10 mouse cellular contexts compared by ENCODE assay signal in genomic region chr14:25496989-25497388, GRCm38 (mm10). TPM values are rescaled to one million over a fixed set of nuclear protein-coding genes. Genes with fewer than 3 reads are reported as not detected.
A peak's percentile ranks its signal among the peaks of the same experiment; 100 is the strongest.
DNase-seq lines count a peak whose midpoint lies in the region; ATAC-seq and TF ChIP-seq lines count a peak whose summit lies in the region.
"Had no signal": no experiment of that assay in that cellular context is flagged by ENCODE, and none has a peak within 500 bp of the region (broad histone marks: within the 10 kb centered on the region; RNA-seq: fewer than 3 reads in every experiment).

No protein-coding gene starts in this region.

- H3K36me3 ChIP-seq in heart, adult 2 months (ENCODE audit: control insufficient read depth, insufficient read depth, low read length) = 0 out of 2 replicates have a peak, but pooled peaks cover 2% of the 10 kb centered on the region
- H3K36me3 ChIP-seq in liver, adult 2 months (ENCODE audit: control insufficient read depth, insufficient read depth, low read length) = no peaks in the 10 kb centered on the region
- H3K36me3 ChIP-seq in hindbrain, embryonic 12.5 days = no peaks in the 10 kb centered on the region
- H3K36me3 ChIP-seq in neural tube, embryonic 13.5 days = no peaks in the 10 kb centered on the region
- H3K36me3 ChIP-seq: embryonic facial prominence, embryonic 12.5 days had no signal

- H3K4me3 ChIP-seq in heart, adult 2 months = no peak overlapping the region
- H3K4me3 ChIP-seq in liver, adult 2 months (ENCODE audit: insufficient read depth, low read depth, low read length) = no peak overlapping the region
- no peak overlapping the region for H3K4me3 ChIP-seq in hindbrain, embryonic 12.5 days
- H3K4me3 ChIP-seq in neural tube, embryonic 13.5 days = no peak overlapping the region
- H3K4me3 ChIP-seq: embryonic facial prominence, embryonic 12.5 days had no signal

- no peaks in the 10 kb centered on the region for H3K9me3 ChIP-seq in hindbrain, embryonic 12.5 days (replicated peaks)
- H3K9me3 ChIP-seq in neural tube, embryonic 13.5 days = no peaks in the 10 kb centered on the region
- H3K9me3 ChIP-seq: embryonic facial prominence, embryonic 12.5 days had no signal

- peak overlapping the region; percentile 64 for H3K27ac ChIP-seq in heart, adult 2 months
- peak overlapping the region; percentile 53 for H3K27ac ChIP-seq in liver, adult 2 months (replicated peaks; ENCODE audit: insufficient read depth, low read depth, low read length)
- peak overlapping the region; percentile 74; the same call in 1 of the 2 replicates for H3K27ac ChIP-seq in hindbrain, embryonic 12.5 days
- H3K27ac ChIP-seq in neural tube, embryonic 13.5 days (replicated peaks) = peak overlapping the region; percentile 89

- DNase-seq in heart, adult 2 months = no peak
- DNase-seq in heart, postnatal 14 days = no peak
- peak; percentile 79 for DNase-seq in liver, adult 2 months (ENCODE audit: extremely low read depth, low read depth, low spot score)
- DNase-seq in liver = no peak
- no peak for DNase-seq in spleen, adult 12 weeks (ENCODE audit: low spot score)
- DNase-seq in thymus, postnatal 0 days (ENCODE audit: low spot score) = no peak
- DNase-seq: lung, postnatal 14 days had no signal

- H3K4me1 ChIP-seq in heart, adult 2 months (ENCODE audit: control insufficient read depth, insufficient read depth, low read length) = peaks cover 68% of the 10 kb centered on the region
- H3K4me1 ChIP-seq in liver, adult 2 months (ENCODE audit: control insufficient read depth, insufficient read depth, low read length) = peaks cover 71% of the 10 kb centered on the region
- peaks cover 98% of the 10 kb centered on the region for H3K4me1 ChIP-seq in hindbrain, embryonic 12.5 days
- peaks cover 100% of the 10 kb centered on the region for H3K4me1 ChIP-seq in neural tube, embryonic 13.5 days (replicated peaks)

- no peaks in the 10 kb centered on the region for H3K27me3 ChIP-seq in heart, adult 2 months (ENCODE audit: control insufficient read depth, insufficient read depth, low read length)
- H3K27me3 ChIP-seq in liver, adult 2 months (ENCODE audit: control insufficient read depth, insufficient read depth, low read length) = no peaks in the 10 kb centered on the region
- no peaks in the 10 kb centered on the region for H3K27me3 ChIP-seq in hindbrain, embryonic 12.5 days
- no peaks in the 10 kb centered on the region for H3K27me3 ChIP-seq in neural tube, embryonic 13.5 days
- H3K27me3 ChIP-seq: embryonic facial prominence, embryonic 12.5 days had no signal

- H3K4me2 ChIP-seq in hindbrain, embryonic 12.5 days (replicated peaks) = no peak overlapping the region
- H3K4me2 ChIP-seq in neural tube, embryonic 13.5 days = no peak overlapping the region; the same call in 1 of the 2 replicates
- H3K4me2 ChIP-seq: embryonic facial prominence, embryonic 12.5 days had no signal

- no peak for ATAC-seq in hindbrain, embryonic 12.5 days (ENCODE audit: low FRiP score)
- no peak for ATAC-seq in neural tube, embryonic 13.5 days (ENCODE audit: low read depth)

- intact Hi-C loops in heart, adult 2 months (cut with DNase I) = no loop called here
- intact Hi-C loops in heart, postnatal 14 days (cut with DNase I) = no loop called here

- H3K9ac ChIP-seq in heart, adult 2 months (ENCODE audit: low read depth, low read length) = no peak overlapping the region
- H3K9ac ChIP-seq in liver, adult 2 months (ENCODE audit: low read depth, low read length) = no peak overlapping the region
- H3K9ac ChIP-seq in hindbrain, embryonic 12.5 days = peak overlapping the region; percentile 27; the same call in 1 of the 2 replicates
- peak overlapping the region; percentile 59; the same call in 1 of the 2 replicates for H3K9ac ChIP-seq in neural tube, embryonic 13.5 days
- H3K9ac ChIP-seq: embryonic facial prominence, embryonic 12.5 days had no signal

- WGBS in heart, adult 2 months = 35% methylated on average over 3 of the region's 3 CpGs
- WGBS in liver, adult 2 months = 14% methylated on average over 3 of the region's 3 CpGs
- 68% methylated on average over 3 of the region's 3 CpGs for WGBS in hindbrain, embryonic 12.5 days
- 66% methylated on average over 3 of the region's 3 CpGs for WGBS in neural tube, embryonic 13.5 days

- no peak for TF ChIP-seq POLR2A in heart, adult 2 months (IDR thresholded peaks at IDR 0.05; ENCODE audit: insufficient read depth, low read depth, low read length)
- TF ChIP-seq POLR2A in liver, adult 2 months (IDR thresholded peaks at IDR 0.05; ENCODE audit: extremely low read depth, insufficient read depth, low read length) = no peak

- peaks cover 20% of the 10 kb centered on the region for H3K79me2 ChIP-seq in heart, adult 2 months (replicated peaks; ENCODE audit: control insufficient read depth, insufficient read depth, low read length)
- peaks cover 70% of the 10 kb centered on the region for H3K79me2 ChIP-seq in liver, adult 2 months (ENCODE audit: control insufficient read depth, insufficient read depth, low read length)

- TF ChIP-seq CTCF in heart, adult 2 months (IDR thresholded peaks at IDR 0.05) = no peak
- TF ChIP-seq CTCF in liver, adult 2 months (IDR thresholded peaks at IDR 0.05; ENCODE audit: low read depth, low read length) = no peak

- TF ChIP-seq EP300 in heart, adult 2 months (IDR thresholded peaks at IDR 0.05; ENCODE audit: insufficient read depth, low read depth, low read length) = no peak

RNA-seq across cellular contexts. Expression of gene Zmiz1, which starts 38.0 kb away (rescaled TPM):
- 10 to 100 TPM; 40.7 to 42.0 TPM for total RNA-seq in heart, adult 2 months (2021)
- 21.8 and 27.1 TPM in 2 replicates for polyA plus RNA-seq in heart, adult 2 months (2012; rRNA removed)
- 10 to 100 TPM; 53.9 to 59.4 TPM for total RNA-seq in heart, postnatal 14 days (2021)
- total RNA-seq in liver, adult 2 months (2014; rRNA removed) = 5.3 and 10.1 TPM in 2 replicates
- polyA plus RNA-seq in liver, adult 2 months (2012; rRNA removed) = 10.2 and 11.0 TPM in 2 replicates
- 66.5 and 69.4 TPM in 2 replicates for polyA plus RNA-seq in hindbrain, embryonic 12.5 days (2016; fragmentation: Nextera tagmentation; extraction: Ambion mirVana)
- polyA plus RNA-seq in neural tube, embryonic 13.5 days (2015; fragmentation: Nextera tagmentation; extraction: Ambion mirVana) = 57.2 and 66.2 TPM in 2 replicates
- 19.9 and 26.4 TPM in 2 replicates for polyA plus RNA-seq in thymus, postnatal 0 days (2015; fragmentation: Nextera tagmentation; extraction: Ambion mirVana)

Comparison
In these comparisons a context has a peak if more than half of its experiments do, and no peak if none do; other contexts are left out.
1. H3K9ac ChIP-seq: peak in hindbrain, embryonic 12.5 days (single experiment) and neural tube, embryonic 13.5 days (single experiment); none in heart, adult 2 months (single experiment) and liver, adult 2 months (single experiment).
2. Peak in every context shown above with its lines, with median percentiles within 50 percentile points of each other: H3K27ac ChIP-seq.